Mouse (Mus musculus) hindbrain, postnatal 0 days (tissue): ENCODE data around the gene Vtcn1. TPM values are rescaled to one million over a fixed set of nuclear protein-coding genes. Genes with fewer than 3 reads are reported as not detected.

ENCODE experiments used
- ATAC-seq: fragments of 200-750 bp; cut with Nextera tagmentation; 2 replicates; pipeline ENCODE4 v1.8.0; 2017; ENCODE audit warnings: mild to moderate bottlenecking, moderate TSS enrichment, moderate library complexity
- DNase-seq: peaks from one replicate; pipeline ENCODE4 v3.0.0-alpha.2; 2015; ENCODE audit warnings: low spot score
- H3K27ac ChIP-seq: fragments of 300-500 bp; sonication (generic); 2 replicates; pipeline ENCODE4 v1.5.1; 2014; ENCODE audit warnings: mild to moderate bottlenecking
- H3K27me3 ChIP-seq: fragments of 300-500 bp; sonication (generic); 2 replicates; pipeline ENCODE4 v1.6.1; 2014; ENCODE audit warnings: low read length, mixed read lengths; ENCODE audit not compliant: insufficient read depth
- H3K36me3 ChIP-seq: fragments of 300-500 bp; sonication (generic); 2 replicates; pipeline ENCODE4 v1.6.1; 2014; ENCODE audit warnings: low read length, mixed read lengths; ENCODE audit not compliant: insufficient read depth
- H3K4me1 ChIP-seq: fragments of 300-500 bp; sonication (generic); 2 replicates; pipeline ENCODE4 v1.6.1; 2014; ENCODE audit warnings: antibody characterized with exemption, low read length, mixed read lengths; ENCODE audit not compliant: insufficient read depth
- H3K4me2 ChIP-seq: fragments of 300-500 bp; sonication (generic); 2 replicates; pipeline ENCODE4 v1.6.1; 2014; ENCODE audit warnings: low read depth, mild to moderate bottlenecking, low read length, moderate library complexity, mixed read lengths
- H3K4me3 ChIP-seq: fragments of 300-500 bp; sonication (generic); 2 replicates; pipeline ENCODE4 v1.5.1; 2014; ENCODE audit warnings: low read length
- H3K9ac ChIP-seq: fragments of 300-500 bp; sonication (generic); replicated peaks from 2 replicates; pipeline ENCODE4 v1.6.1; 2014; ENCODE audit warnings: mild to moderate bottlenecking, low read length, moderate library complexity, mixed read lengths
- H3K9me3 ChIP-seq: fragments of 300-500 bp; sonication (generic); 2 replicates; pipeline ENCODE4 v1.6.1; 2016; ENCODE audit warnings: low read length, mixed read lengths
- CTCF ChIP-seq: IDR thresholded peaks from 2 replicates; pipeline ENCODE4 v1.5.1; 2016; ENCODE audit warnings: antibody characterized with exemption, control low read depth, low read depth
- WGBS: fragments of 180-500 bp; shearing (Covaris S2); extraction: QIAGEN DNeasy Blood & Tissue Kit; methylation state at CpG from one replicate; pipeline ENCODE4 v1.1.7; 2014; 5-methylcytosine and 5-hydroxymethylcytosine counted together
- polyA plus RNA-seq: library from polyadenylated mRNA; unstranded; fragments of >200 nt; fragmentation: Nextera tagmentation; extraction: Ambion mirVana; gene quantifications from 2 replicates; pipeline ENCODE4 v1.2.1, GENCODE M21; 2015
- total RNA-seq: library from RNA; depleted of rRNA; stranded (reverse); fragments of >200 nt; gene quantifications from 2 replicates; pipeline ENCODE4 v1.2.3, GENCODE M21; 2014

Vtcn1 gene
- total and polyA plus RNA-seq, 2 experiments from 2014 or later, result 0.05 TPM; not detected in 1

DNA sequence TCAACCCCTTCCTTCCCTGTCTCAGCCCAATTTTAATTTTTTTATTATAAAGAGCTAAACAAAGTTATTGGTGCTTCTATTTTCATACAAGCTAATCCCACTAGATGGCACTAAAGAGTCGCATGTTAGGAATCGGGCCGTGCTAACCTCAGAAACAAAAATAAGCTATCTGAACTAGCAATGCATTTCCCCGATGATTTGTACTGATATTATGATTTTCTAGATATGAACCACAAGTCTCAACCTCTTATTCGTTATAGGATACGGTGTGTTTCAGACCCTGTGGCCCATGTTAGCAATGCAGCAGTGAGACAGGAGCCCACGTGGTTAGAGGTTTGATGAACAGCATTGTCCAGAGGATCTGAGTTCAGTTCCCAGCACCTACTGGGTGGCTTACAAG, 91.6 kb downstream of the Vtcn1 start:
- ATAC-seq (no peak), DNase-seq (peak; percentile 89)
- peak; percentile 72 for TF ChIP-seq CTCF
- Histone ChIP-seq H3K4me1 (0 out of 2 replicates have a peak, but pooled peaks cover 5% of the 10 kb centered on the region), H3K4me2 (no peak overlapping the region), H3K27me3 (no peaks in the 10 kb centered on the region), H3K9me3 (no peaks in the 10 kb centered on the region), H3K36me3 (no peaks in the 10 kb centered on the region), H3K4me3 (no peak overlapping the region), H3K27ac (no peak overlapping the region), H3K9ac (no peak overlapping the region)
- WGBS, result 17% methylated on average over 7 of the region's 7 CpGs

DNA sequence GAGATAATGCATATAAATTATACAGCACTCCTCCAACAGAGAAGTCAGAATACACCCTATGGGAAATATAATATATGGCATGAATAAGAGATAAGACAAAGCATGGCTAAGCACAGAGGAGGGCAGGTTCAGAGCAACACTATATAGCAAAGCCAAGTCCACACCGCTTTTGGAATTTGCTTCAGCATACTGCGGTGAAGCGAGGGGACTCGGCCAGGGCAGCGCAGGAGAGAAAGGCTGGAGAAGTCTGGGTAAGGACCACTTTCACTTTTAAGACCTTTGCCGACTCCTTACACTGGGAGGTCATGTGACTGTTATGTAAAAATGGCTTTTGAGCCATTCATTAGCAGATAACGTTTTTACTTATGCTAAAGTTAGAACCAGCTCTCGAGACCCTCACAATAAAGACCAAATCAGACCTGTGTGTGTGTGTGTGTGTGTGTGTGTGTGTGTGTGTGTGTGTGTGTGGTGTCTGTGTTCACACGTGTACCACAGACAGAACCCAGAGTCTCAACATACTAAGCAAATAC, 95.4 kb downstream of the Vtcn1 start:
- Histone ChIP-seq H3K36me3 (0 out of 2 replicates have a peak, but pooled peaks cover 3% of the 10 kb centered on the region), H3K27ac (no peak overlapping the region), H3K4me3 (no peak overlapping the region), H3K9me3 (no peaks in the 10 kb centered on the region), H3K4me2 (no peak overlapping the region), H3K27me3 (no peaks in the 10 kb centered on the region), H3K9ac (no peak overlapping the region), H3K4me1 (peaks cover 13% of the 10 kb centered on the region; the same call in 1 of the 2 replicates)
- WGBS, result 80% methylated on average over 9 of the region's 9 CpGs
- no peak for DNase-seq
- no peak for TF ChIP-seq CTCF
- no peak for ATAC-seq

DNA sequence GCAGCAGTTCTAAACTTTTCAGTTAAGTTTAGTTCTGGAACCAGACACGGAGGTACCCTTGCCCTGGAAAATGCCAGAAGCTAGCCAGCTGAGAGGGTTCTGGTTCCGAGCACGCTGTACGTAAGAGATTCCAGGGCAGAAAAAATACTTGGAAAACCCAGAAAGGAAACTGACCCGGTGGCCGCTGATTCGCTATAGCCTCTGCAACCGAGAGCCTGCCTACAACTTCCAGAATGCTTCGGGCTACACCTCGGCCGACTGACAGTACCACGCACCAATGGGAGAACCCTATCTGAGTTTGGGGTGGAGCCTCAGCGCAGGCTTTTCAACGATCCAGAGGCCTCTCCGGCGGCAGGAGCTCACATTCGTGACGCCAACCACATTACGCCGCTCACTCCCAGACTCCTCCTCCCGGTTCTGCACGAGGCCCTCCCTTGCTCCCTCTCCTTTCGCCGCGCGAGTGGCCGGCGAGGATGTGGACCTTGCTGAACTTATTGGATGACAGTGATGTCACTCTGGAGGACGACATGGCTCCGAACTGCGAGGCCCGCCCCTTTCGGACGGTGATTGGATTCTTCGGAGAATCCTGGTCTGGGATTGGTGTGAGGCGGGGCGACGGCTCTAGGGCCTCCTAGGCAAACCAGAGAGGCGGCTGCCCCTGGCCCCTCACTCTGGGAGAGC, 96.7 kb downstream of the Vtcn1 start, which contains the start of gene Trim45:
Gene Trim45, plus strand, starts transcription at position 378 of the 681 bp plus-strand sequence.
- no peak for TF ChIP-seq CTCF
- peak within 1 kb of the TSS; percentile 72 for H3K9ac ChIP-seq
- peaks cover 13% of the 10 kb centered on the region; the same call in 1 of the 2 replicates for H3K4me1 ChIP-seq
- DNase-seq, result peak; percentile 99
- peak within 1 kb of the TSS; percentile 87 for H3K27ac ChIP-seq
- H3K4me3 ChIP-seq, result peak within 1 kb of the TSS; percentile 48
- ATAC-seq, result peak; percentile 99
- 0 out of 2 replicates have a peak, but pooled peaks cover 7% of the 10 kb centered on the region for H3K36me3 ChIP-seq
- WGBS, result under 1% methylated on average over 39 of the region's 39 CpGs
- peak within 1 kb of the TSS; percentile 74 for H3K4me2 ChIP-seq
- no peaks in the 10 kb centered on the region for H3K9me3 ChIP-seq
- H3K27me3 ChIP-seq, result no peaks in the 10 kb centered on the region

DNA sequence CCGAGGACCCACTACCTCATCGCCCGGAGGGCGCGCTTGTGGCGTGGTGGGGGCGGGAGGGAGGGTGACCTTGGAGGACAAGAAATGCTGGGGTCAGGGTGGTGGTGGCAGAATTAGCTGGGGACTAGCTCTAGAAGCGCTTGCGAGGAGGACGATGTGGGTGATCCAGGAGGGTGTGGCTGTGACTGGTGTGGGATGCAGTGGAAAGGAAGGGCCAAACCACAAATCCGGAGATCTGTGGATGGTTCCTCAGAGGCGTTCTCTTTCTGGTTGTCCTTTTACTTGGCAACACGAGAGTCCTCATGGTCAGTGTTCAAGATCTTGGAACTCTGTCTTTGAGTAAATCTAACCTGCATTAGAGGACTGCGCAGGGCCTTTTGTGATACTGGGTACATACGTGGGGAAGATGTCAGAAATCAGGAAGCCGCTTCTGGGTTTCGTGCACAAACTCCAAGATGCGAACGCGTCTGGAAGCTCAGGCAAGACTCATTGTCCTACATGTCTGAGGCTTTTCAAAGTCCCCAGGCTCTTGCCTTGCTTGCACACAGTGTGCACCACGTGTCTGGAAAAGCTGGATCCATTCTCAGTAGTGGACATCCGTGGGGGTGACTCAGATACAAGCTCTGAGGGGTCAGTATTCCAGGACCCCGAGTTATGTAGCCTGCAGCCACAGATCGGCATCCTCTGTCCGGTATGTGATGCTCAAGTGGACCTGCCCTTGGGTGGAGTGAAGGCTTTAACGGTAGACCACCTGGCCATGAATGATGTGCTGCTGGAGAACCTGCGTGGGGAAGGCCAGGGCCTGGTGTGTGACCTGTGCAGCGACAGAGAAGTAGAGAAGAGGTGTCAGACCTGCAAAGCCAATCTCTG, 97.5 kb downstream of the Vtcn1 start:
- Histone ChIP-seq H3K4me1 (peaks cover 13% of the 10 kb centered on the region; the same call in 1 of the 2 replicates), H3K4me2 (peak overlapping the region; percentile 74), H3K36me3 (0 out of 2 replicates have a peak, but pooled peaks cover 7% of the 10 kb centered on the region), H3K4me3 (peak overlapping the region; percentile 48), H3K9ac (peak overlapping the region; percentile 72), H3K27me3 (no peaks in the 10 kb centered on the region), H3K9me3 (no peaks in the 10 kb centered on the region), H3K27ac (peak overlapping the region; percentile 87)
- DNase-seq (peak; percentile 19), ATAC-seq (peak; percentile 65)
- 35% methylated on average over 28 of the region's 28 CpGs for WGBS
- TF ChIP-seq CTCF, result no peak

DNA sequence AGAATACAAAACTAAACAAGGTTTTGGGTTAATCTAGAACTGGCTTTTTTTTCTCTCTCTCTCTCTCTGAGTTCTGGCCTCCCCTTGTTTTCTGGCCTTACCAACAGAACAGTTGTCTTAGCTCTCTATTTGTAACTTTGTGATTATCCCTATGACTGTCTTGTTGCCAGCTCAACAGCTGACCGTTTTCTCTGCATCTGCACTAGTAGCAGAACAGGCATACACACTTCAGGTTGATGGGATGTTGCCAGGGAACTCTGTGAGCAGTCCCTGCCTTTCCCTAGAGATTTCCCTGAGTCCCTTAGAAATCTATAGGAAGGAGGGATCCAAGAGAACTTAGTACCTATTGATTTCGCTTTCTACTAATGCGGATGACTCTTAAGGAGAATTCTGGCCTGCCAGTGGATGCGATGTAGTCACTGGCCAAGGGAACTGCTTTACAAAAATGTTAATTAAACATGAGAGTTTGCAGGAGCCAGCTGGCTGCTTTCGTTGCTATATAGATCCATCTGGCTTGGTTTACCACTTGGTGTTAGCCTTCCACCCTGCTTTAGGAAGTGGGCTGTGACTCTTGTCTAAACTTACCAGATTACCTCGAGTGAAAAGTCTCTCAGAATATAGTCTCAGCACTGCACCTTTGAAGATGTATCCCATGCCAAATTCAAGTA, 98.9 kb downstream of the Vtcn1 start:
- no peak for DNase-seq
- no peak overlapping the region for H3K4me3 ChIP-seq
- peaks cover 13% of the 10 kb centered on the region; the same call in 1 of the 2 replicates for H3K4me1 ChIP-seq
- no peak overlapping the region for H3K4me2 ChIP-seq
- H3K27me3 ChIP-seq, result no peaks in the 10 kb centered on the region
- 58% methylated on average over 6 of the region's 6 CpGs for WGBS
- H3K27ac ChIP-seq, result no peak overlapping the region
- peaks cover 16% of the 10 kb centered on the region; the same call in 1 of the 2 replicates for H3K36me3 ChIP-seq
- no peak for TF ChIP-seq CTCF
- ATAC-seq, result no peak
- H3K9me3 ChIP-seq, result no peaks in the 10 kb centered on the region
- H3K9ac ChIP-seq, result no peak overlapping the region

DNA sequence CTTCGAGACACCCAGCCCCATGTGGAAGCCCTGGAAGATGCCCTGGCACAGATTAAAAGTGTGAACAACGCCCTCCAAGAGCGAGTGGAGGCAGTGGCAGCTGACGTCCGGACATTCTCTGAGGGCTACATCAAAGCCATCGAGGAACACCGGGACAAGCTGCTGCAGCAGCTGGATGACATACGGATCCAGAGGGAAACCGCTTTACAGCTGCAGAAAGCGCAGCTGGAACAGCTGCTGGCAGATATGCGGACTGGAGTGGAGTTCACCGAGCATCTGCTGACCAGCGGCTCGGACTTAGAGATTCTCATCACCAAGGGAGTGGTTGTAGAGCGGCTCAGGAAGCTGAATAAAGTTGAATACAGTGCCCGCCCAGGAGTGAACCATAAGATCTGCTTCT, 99.9 kb downstream of the Vtcn1 start:
- no peak for ATAC-seq
- H3K4me1 ChIP-seq, result peaks cover 13% of the 10 kb centered on the region; the same call in 1 of the 2 replicates
- H3K4me3 ChIP-seq, result no peak overlapping the region
- peaks cover 16% of the 10 kb centered on the region; the same call in 1 of the 2 replicates for H3K36me3 ChIP-seq
- H3K9ac ChIP-seq, result no peak overlapping the region
- no peak for DNase-seq
- H3K9me3 ChIP-seq, result no peaks in the 10 kb centered on the region
- TF ChIP-seq CTCF, result no peak
- WGBS, result 84% methylated on average over 16 of the region's 16 CpGs
- H3K27ac ChIP-seq, result no peak overlapping the region
- H3K27me3 ChIP-seq, result no peaks in the 10 kb centered on the region
- H3K4me2 ChIP-seq, result no peak overlapping the region
